13 mouse cellular contexts compared by ENCODE assay signal in genomic region chr3:66050092-66050886, GRCm38 (mm10).
DNase-seq lines count a peak whose midpoint lies in the region; ATAC-seq lines count a peak whose summit lies in the region.
"Had no signal": no experiment of that assay in that cellular context is flagged by ENCODE, and none has a peak within 500 bp of the region (broad histone marks: within the 10 kb centered on the region; RNA-seq: fewer than 3 reads in every experiment).

No protein-coding gene starts in this region.

- DNase-seq in heart, embryonic 10.5 days (ENCODE audit: low spot score) = no peak
- DNase-seq in right cerebral cortex, adult 2 months (ENCODE audit: low spot score in 2 of 2) = peak; percentile 10 to 20
- no peak for DNase-seq in right cerebral cortex, postnatal 14 days
- peak; percentile 21 to 38 for DNase-seq in frontal cortex, adult 2 months (ENCODE audit: extremely low spot score in 1 of 2, low spot score in 1 of 2)
- DNase-seq in retina, postnatal 1 day = peak; percentile 23
- no peak for DNase-seq in cerebellum, adult 11-12 months
- DNase-seq: adrenal gland, adult 2 months; lung, postnatal 14 days had no signal

- no peak overlapping the region for H3K4me2 ChIP-seq in heart, embryonic 11.5 days
- no peak overlapping the region for H3K4me2 ChIP-seq in intestine, embryonic 16.5 days (ENCODE audit: low read depth, low read length)
- H3K4me2 ChIP-seq: midbrain, embryonic 15.5 days had no signal

- H3K27ac ChIP-seq in heart, embryonic 10.5 days = peak overlapping the region; percentile 39; the same call in 1 of the 2 replicates
- no peak overlapping the region for H3K27ac ChIP-seq in heart, embryonic 11.5 days (ENCODE audit: low read depth, low read length)
- no peak overlapping the region for H3K27ac ChIP-seq in intestine, embryonic 16.5 days (ENCODE audit: low read length)
- H3K27ac ChIP-seq: midbrain, embryonic 15.5 days had no signal

- ATAC-seq in heart, embryonic 11.5 days (replicated peaks; ENCODE audit: insufficient number of reproducible peaks, low FRiP score, low TSS enrichment) = no peak
- no peak for ATAC-seq in intestine, embryonic 16.5 days
- ATAC-seq: CD4-positive, CD25-positive, alpha-beta regulatory T cell, adult 4 months; midbrain, embryonic 15.5 days; Patski had no signal

- 40% methylated on average over 10 of the region's 10 CpGs for WGBS in heart, embryonic 10.5 days
- 42% methylated on average over 10 of the region's 10 CpGs for WGBS in heart, embryonic 11.5 days (ENCODE audit: insufficient replicate concordance)
- 52% methylated on average over 10 of the region's 10 CpGs for WGBS in intestine, embryonic 16.5 days

- H3K27me3 ChIP-seq in heart, embryonic 10.5 days (ENCODE audit: insufficient read depth, poor library complexity, severe bottlenecking) = no peaks in the 10 kb centered on the region
- no peaks in the 10 kb centered on the region for H3K27me3 ChIP-seq in heart, embryonic 11.5 days (ENCODE audit: control insufficient read depth, insufficient read depth, low read length)
- H3K27me3 ChIP-seq in intestine, embryonic 16.5 days (replicated peaks; ENCODE audit: control insufficient read depth, insufficient read depth, low read length) = no peaks in the 10 kb centered on the region
- H3K27me3 ChIP-seq: midbrain, embryonic 15.5 days; Patski had no signal

- no peak overlapping the region for H3K9ac ChIP-seq in heart, embryonic 11.5 days (ENCODE audit: low read depth, low read length)
- H3K9ac ChIP-seq in intestine, embryonic 16.5 days (ENCODE audit: low read depth, low read length) = no peak overlapping the region
- H3K9ac ChIP-seq: midbrain, embryonic 15.5 days had no signal

- H3K9me3 ChIP-seq in heart, embryonic 10.5 days = no peaks in the 10 kb centered on the region
- no peaks in the 10 kb centered on the region for H3K9me3 ChIP-seq in heart, embryonic 11.5 days (replicated peaks; ENCODE audit: control insufficient read depth, low read length)
- no peaks in the 10 kb centered on the region for H3K9me3 ChIP-seq in intestine, embryonic 16.5 days (ENCODE audit: control insufficient read depth, low read length)
- H3K9me3 ChIP-seq: midbrain, embryonic 15.5 days had no signal

- H3K4me1 ChIP-seq in heart, embryonic 10.5 days = peaks cover 7% of the 10 kb centered on the region
- 0 out of 2 replicates have a peak, but pooled peaks cover 5% of the 10 kb centered on the region for H3K4me1 ChIP-seq in heart, embryonic 11.5 days (ENCODE audit: control insufficient read depth, insufficient read depth, low read length)
- no peaks in the 10 kb centered on the region for H3K4me1 ChIP-seq in intestine, embryonic 16.5 days (ENCODE audit: control insufficient read depth, insufficient read depth, low read length)
- H3K4me1 ChIP-seq: midbrain, embryonic 15.5 days had no signal

- no peaks in the 10 kb centered on the region for H3K36me3 ChIP-seq in heart, embryonic 10.5 days
- H3K36me3 ChIP-seq in heart, embryonic 11.5 days (ENCODE audit: control insufficient read depth, insufficient read depth, low read length) = no peaks in the 10 kb centered on the region
- H3K36me3 ChIP-seq in intestine, embryonic 16.5 days (ENCODE audit: control insufficient read depth, insufficient read depth, low read length) = no peaks in the 10 kb centered on the region
- H3K36me3 ChIP-seq: midbrain, embryonic 15.5 days had no signal

- H3K4me3 ChIP-seq in heart, embryonic 10.5 days = no peak overlapping the region
- no peak overlapping the region for H3K4me3 ChIP-seq in heart, embryonic 11.5 days (ENCODE audit: low read depth, low read length)
- H3K4me3 ChIP-seq in intestine, embryonic 16.5 days (ENCODE audit: low read length) = no peak overlapping the region
- H3K4me3 ChIP-seq: midbrain, embryonic 15.5 days had no signal

Comparison
In these comparisons a context has a peak if more than half of its experiments do, and no peak if none do; other contexts are left out.
1. DNase-seq: peak in right cerebral cortex, adult 2 months (2 of 2), frontal cortex, adult 2 months (2 of 2) and retina, postnatal 1 day (single experiment); none in heart, embryonic 10.5 days (single experiment), right cerebral cortex, postnatal 14 days (single experiment) and cerebellum, adult 11-12 months (single experiment).